Mouse (Mus musculus) CD4-positive, CD25-positive, alpha-beta regulatory T cell, adult 4 months (primary cell): ENCODE results near the gene Gm10645. TPM values are rescaled to one million over a fixed set of nuclear protein-coding genes. Genes with fewer than 3 reads are reported as not detected.
A peak's percentile ranks its signal among the peaks of the same experiment; 100 is the strongest.

Experiments used
- ATAC-seq: one replicate; pipeline ENCODE4 v1.8.0; 2017
- polyA plus RNA-seq, 2 experiments: library from polyadenylated mRNA; unstranded; fragments of 100-300 nt; shearing (Covaris generic); gene quantifications; one replicate each; pipeline ENCODE4 v1.2.1; 2017

Gene Gm10645
- polyA plus RNA-seq, 2 experiments from 2014 or later = not detected

GRCm38 (mm10) chr8:83167932-83168331, 2.0 kb upstream of the Gm10645 start:
- ATAC-seq = no peak

GRCm38 (mm10) chr8:83165235-83165930, 587 bp downstream of the Gm10645 start, which contains the start of gene Tbc1d9:
Gene Tbc1d9, plus strand, starts transcription at chr8:83165352.
- ATAC-seq = peak; percentile 26

- ATAC-seq = no peak
Measured at GRCm38 (mm10) chr8:83160613-83161012, 5.4 kb downstream of the Gm10645 start.

GRCm38 (mm10) chr8:83159615-83160014, 6.4 kb downstream of the Gm10645 start:
- no peak for ATAC-seq

GRCm38 (mm10) chr8:83158971-83159370, 7.0 kb downstream of the Gm10645 start:
- no peak for ATAC-seq

GRCm38 (mm10) chr8:83155110-83155509, 10.9 kb downstream of the Gm10645 start:
- no peak for ATAC-seq

GRCm38 (mm10) chr8:83152470-83152869, 13.5 kb downstream of the Gm10645 start:
- ATAC-seq = no peak

GRCm38 (mm10) chr8:83152055-83152454, 13.9 kb downstream of the Gm10645 start:
- no peak for ATAC-seq

GRCm38 (mm10) chr8:83149124-83149523, 16.8 kb downstream of the Gm10645 start:
- ATAC-seq = no peak

GRCm38 (mm10) chr8:83145421-83145820, 20.5 kb downstream of the Gm10645 start:
- no peak for ATAC-seq

- no peak for ATAC-seq
Measured at GRCm38 (mm10) chr8:83144601-83145000, 21.4 kb downstream of the Gm10645 start.

- no peak for ATAC-seq
Measured at GRCm38 (mm10) chr8:83141358-83141757, 24.6 kb downstream of the Gm10645 start.

GRCm38 (mm10) chr8:83140701-83141111, 25.3 kb downstream of the Gm10645 start:
- ATAC-seq = no peak

GRCm38 (mm10) chr8:83140068-83140467, 25.9 kb downstream of the Gm10645 start:
- ATAC-seq = no peak

- no peak for ATAC-seq
Measured at GRCm38 (mm10) chr8:83135086-83135485, 30.9 kb downstream of the Gm10645 start.

Other genes starting within 250 kb of the Gm10645 start
- gene Tbc1d9, start 818 bp downstream of the Gm10645 start, polyA plus RNA-seq = under 1 TPM; 0.09 to 0.14 TPM
- not detected for gene Ucp1, start 124.2 kb upstream of the Gm10645 start, polyA plus RNA-seq
- gene Elmod2, start 166.3 kb upstream of the Gm10645 start, polyA plus RNA-seq = 10 to 100 TPM; 12.0 TPM
- not detected for gene Mgat4d, start 182.3 kb upstream of the Gm10645 start, polyA plus RNA-seq
- gene Clgn, start 223.7 kb upstream of the Gm10645 start, polyA plus RNA-seq = not detected